Mouse (Mus musculus) liver, embryonic 11.5 days (tissue): ENCODE results near the gene 4921536K21Rik. TPM values are rescaled to one million over a fixed set of nuclear protein-coding genes. Genes with fewer than 3 reads are reported as not detected.
A peak's percentile ranks its signal among the peaks of the same experiment; 100 is the strongest.
"Not testable (repeated sequence)": the region's sequence is repeated elsewhere in the genome, so short reads cannot be mapped to it uniquely, and the experiment has no call there.

Experiments used
- ATAC-seq: fragments of 200-750 bp; cut with Nextera tagmentation; replicated peaks from 2 replicates; pipeline ENCODE4 v1.8.0; 2017; ENCODE audit warnings: moderate number of reproducible peaks, mild to moderate bottlenecking, moderate TSS enrichment, moderate library complexity; ENCODE audit not compliant: low FRiP score
- DNase-seq: peaks from one replicate; pipeline ENCODE4 v3.0.0-alpha.2; 2017; ENCODE audit warnings: low spot score
- H3K27ac ChIP-seq: fragments of 300-500 bp; sonication (generic); 2 replicates; pipeline ENCODE4 v1.5.1; 2014; ENCODE audit warnings: mild to moderate bottlenecking, low read depth, low read length, control low read depth
- H3K27me3 ChIP-seq: fragments of 300-500 bp; sonication (generic); replicated peaks from 2 replicates; pipeline ENCODE4 v1.6.1; 2014; ENCODE audit warnings: low read length, mixed read lengths; ENCODE audit not compliant: control insufficient read depth, insufficient read depth
- H3K36me3 ChIP-seq: fragments of 300-500 bp; sonication (generic); 2 replicates; pipeline ENCODE4 v1.6.1; 2014; ENCODE audit warnings: mild to moderate bottlenecking, low read length, moderate library complexity, mixed read lengths; ENCODE audit not compliant: control insufficient read depth, insufficient read depth
- H3K4me1 ChIP-seq: fragments of 300-500 bp; sonication (generic); replicated peaks from 2 replicates; pipeline ENCODE4 v1.6.1; 2014; ENCODE audit warnings: low read length, mixed read lengths; ENCODE audit not compliant: control insufficient read depth, insufficient read depth
- H3K4me2 ChIP-seq: fragments of 300-500 bp; sonication (generic); 2 replicates; pipeline ENCODE4 v1.6.1; 2014; ENCODE audit warnings: mild to moderate bottlenecking, control low read depth, moderate library complexity
- H3K4me3 ChIP-seq: fragments of 300-500 bp; sonication (generic); 2 replicates; pipeline ENCODE4 v1.5.1; 2014; ENCODE audit warnings: low read depth, low read length, control low read depth
- H3K9ac ChIP-seq: fragments of 300-500 bp; sonication (generic); 2 replicates; pipeline ENCODE4 v1.6.1; 2014; ENCODE audit warnings: low read depth, low read length, control low read depth
- H3K9me3 ChIP-seq: fragments of 300-500 bp; sonication (generic); 2 replicates; pipeline ENCODE4 v1.6.1; 2016; ENCODE audit warnings: low read length, inconsistent platforms, mixed read lengths; ENCODE audit not compliant: control insufficient read depth
- WGBS: fragments of 180-500 bp; shearing (Covaris S2); extraction: QIAGEN DNeasy Blood & Tissue Kit; methylation state at CpG from one replicate; pipeline ENCODE4 v1.1.7; 2014; 5-methylcytosine and 5-hydroxymethylcytosine counted together
- polyA plus RNA-seq: library from polyadenylated mRNA; unstranded; fragments of >200 nt; fragmentation: Nextera tagmentation; extraction: Ambion mirVana; gene quantifications from 2 replicates; pipeline ENCODE4 v1.2.1, GENCODE M21; 2014

The 4921536K21Rik gene
- polyA plus RNA-seq, 1 experiment from 2014 or later: not detected

- peak overlapping the region; percentile 96 for H3K4me2 ChIP-seq
These were observed 18.6 kb upstream of the 4921536K21Rik start for GRCm38 (mm10) chr11:3913316-3914108.

GRCm38 (mm10) chr11:3912875-3913271, 18.0 kb upstream of the 4921536K21Rik start:
- peak overlapping the region; percentile 26; the same call in 1 of the 2 replicates for H3K9ac ChIP-seq
- peaks cover 20% of the 10 kb centered on the region for H3K27me3 ChIP-seq
- WGBS: 9% methylated on average over 16 of the region's 16 CpGs
- H3K4me3 ChIP-seq: peak overlapping the region; percentile 63
- H3K36me3 ChIP-seq: no peaks in the 10 kb centered on the region
- no peaks in the 10 kb centered on the region for H3K9me3 ChIP-seq
- H3K4me2 ChIP-seq: peak overlapping the region; percentile 96
- no peak overlapping the region for H3K27ac ChIP-seq
- peaks cover 19% of the 10 kb centered on the region for H3K4me1 ChIP-seq
- DNase-seq: peak; percentile 51
- ATAC-seq: no peak

More at GRCm38 (mm10) chr11:3913316-3914108, 18.6 kb upstream of the 4921536K21Rik start:
- ATAC-seq (peak; percentile 80), DNase-seq (peak; percentile 80)
- WGBS: under 1% methylated on average over 65 of the region's 65 CpGs
- Histone ChIP-seq H3K9me3 (no peaks in the 10 kb centered on the region), H3K36me3 (no peaks in the 10 kb centered on the region), H3K9ac (peak overlapping the region; percentile 50), H3K4me1 (peaks cover 19% of the 10 kb centered on the region), H3K4me3 (peak overlapping the region; percentile 63), H3K27me3 (peaks cover 20% of the 10 kb centered on the region), H3K27ac (no peak overlapping the region)

GRCm38 (mm10) chr11:3912100-3912874, 17.4 kb upstream of the 4921536K21Rik start:
- ATAC-seq (no peak), DNase-seq (no peak)
- Histone ChIP-seq H3K4me1 (peaks cover 19% of the 10 kb centered on the region), H3K27me3 (peaks cover 20% of the 10 kb centered on the region), H3K36me3 (no peaks in the 10 kb centered on the region), H3K9ac (no peak overlapping the region), H3K27ac (no peak overlapping the region), H3K4me2 (peak overlapping the region; percentile 96), H3K9me3 (no peaks in the 10 kb centered on the region), H3K4me3 (peak overlapping the region; percentile 63)
- 33% methylated on average over 19 of the region's 19 CpGs for WGBS

- H3K9me3 ChIP-seq, H3K36me3 ChIP-seq, H3K27ac ChIP-seq, H3K4me3 ChIP-seq, DNase-seq, H3K9ac ChIP-seq, ATAC-seq, H3K4me2 ChIP-seq: not testable (repeated sequence)
- Histone ChIP-seq H3K27me3 (peaks cover 20% of the 10 kb centered on the region), H3K4me1 (peaks cover 19% of the 10 kb centered on the region)
- WGBS: 79% methylated on average over 5 of the region's 6 CpGs
These were observed 16.5 kb upstream of the 4921536K21Rik start for GRCm38 (mm10) chr11:3911440-3911839.

GRCm38 (mm10) chr11:3910513-3911310, 15.8 kb upstream of the 4921536K21Rik start:
- Histone ChIP-seq H3K27ac (no peak overlapping the region), H3K9ac (no peak overlapping the region), H3K9me3 (no peaks in the 10 kb centered on the region), H3K4me3 (no peak overlapping the region), H3K4me2 (no peak overlapping the region), H3K27me3 (peaks cover 20% of the 10 kb centered on the region), H3K4me1 (peaks cover 19% of the 10 kb centered on the region), H3K36me3 (no peaks in the 10 kb centered on the region)
- ATAC-seq (no peak), DNase-seq (no peak)
- WGBS: 58% methylated on average over 5 of the region's 5 CpGs

- 80% methylated on average over 4 of the region's 4 CpGs for WGBS
- H3K27me3 ChIP-seq: peaks cover 18% of the 10 kb centered on the region
- H3K27ac ChIP-seq: no peak overlapping the region
- no peaks in the 10 kb centered on the region for H3K9me3 ChIP-seq
- DNase-seq (no peak), ATAC-seq (no peak)
- peaks cover 19% of the 10 kb centered on the region for H3K4me1 ChIP-seq
- no peak overlapping the region for H3K4me2 ChIP-seq
- no peak overlapping the region for H3K4me3 ChIP-seq
- H3K9ac ChIP-seq: no peak overlapping the region
- no peaks in the 10 kb centered on the region for H3K36me3 ChIP-seq
These were observed 14.3 kb upstream of the 4921536K21Rik start for GRCm38 (mm10) chr11:3909236-3909635.

- Histone ChIP-seq H3K36me3 (no peaks in the 10 kb centered on the region), H3K4me2 (no peak overlapping the region), H3K27me3 (no peaks in the 10 kb centered on the region), H3K27ac (no peak overlapping the region), H3K9ac (no peak overlapping the region), H3K4me3 (no peak overlapping the region), H3K9me3 (no peaks in the 10 kb centered on the region), H3K4me1 (0 out of 2 replicates have a peak, but pooled peaks cover 4% of the 10 kb centered on the region)
- ATAC-seq (no peak), DNase-seq (no peak)
- 69% methylated on average over 1 of the region's 1 CpGs for WGBS
These were observed 10.5 kb upstream of the 4921536K21Rik start for GRCm38 (mm10) chr11:3905446-3905845.

- ATAC-seq: no peak
- DNase-seq: no peak
- H3K9ac ChIP-seq: no peak overlapping the region
- H3K27ac ChIP-seq: no peak overlapping the region
- H3K4me3 ChIP-seq: no peak overlapping the region
- H3K9me3 ChIP-seq: no peaks in the 10 kb centered on the region
- 80% methylated on average over 6 of the region's 6 CpGs for WGBS
- no peaks in the 10 kb centered on the region for H3K36me3 ChIP-seq
- no peaks in the 10 kb centered on the region for H3K27me3 ChIP-seq
- H3K4me2 ChIP-seq: no peak overlapping the region
- H3K4me1 ChIP-seq: 0 out of 2 replicates have a peak, but pooled peaks cover 4% of the 10 kb centered on the region
These were observed 9.8 kb upstream of the 4921536K21Rik start for GRCm38 (mm10) chr11:3904673-3905072.
